ENCODE assay signal across 24 mouse cellular contexts in genomic region chr9:37351266-37351665, GRCm38 (mm10). TPM values are rescaled to one million over a fixed set of nuclear protein-coding genes. Genes with fewer than 3 reads are reported as not detected.
DNase-seq lines count a peak whose midpoint lies in the region; ATAC-seq and TF ChIP-seq lines count a peak whose summit lies in the region.
"Had no signal": no experiment of that assay in that cellular context is flagged by ENCODE, and none has a peak within 500 bp of the region (broad histone marks: within the 10 kb centered on the region; RNA-seq: fewer than 3 reads in every experiment).

No protein-coding gene starts in this region.

- no peaks in the 10 kb centered on the region for H3K36me3 ChIP-seq in kidney, adult 2 months (ENCODE audit: control insufficient read depth, insufficient read depth, low read length)
- no peaks in the 10 kb centered on the region for H3K36me3 ChIP-seq in lung, embryonic 14.5 days (ENCODE audit: insufficient read depth)
- H3K36me3 ChIP-seq: embryonic facial prominence, embryonic 15.5 days; heart, embryonic 10.5 days; intestine, embryonic 15.5 days; limb, embryonic 10.5 days; liver, embryonic 13.5 days; neural tube, embryonic 13.5 days had no signal

- H3K9ac ChIP-seq in lung, embryonic 14.5 days: no peak overlapping the region
- H3K9ac ChIP-seq: embryonic facial prominence, embryonic 15.5 days; forebrain, postnatal 0 days; intestine, embryonic 15.5 days; liver, embryonic 13.5 days; neural tube, embryonic 13.5 days had no signal

- no peak for TF ChIP-seq CTCF in kidney, adult 2 months (conservative IDR thresholded peaks at IDR 0.05; ENCODE audit: insufficient read depth, insufficient read length, low read depth, low read length)
- no peak for TF ChIP-seq CTCF in lung, embryonic 14.5 days (IDR thresholded peaks at IDR 0.05; ENCODE audit: low read depth)

- H3K9me3 ChIP-seq in lung, embryonic 14.5 days (ENCODE audit: low read depth, low read length): no peaks in the 10 kb centered on the region
- H3K9me3 ChIP-seq: embryonic facial prominence, embryonic 15.5 days; heart, embryonic 10.5 days; intestine, embryonic 15.5 days; limb, embryonic 10.5 days; liver, embryonic 13.5 days; neural tube, embryonic 13.5 days had no signal

- peak; percentile 27 for DNase-seq in kidney, postnatal 14 days
- DNase-seq in kidney, adult 2 months: no peak
- peak; percentile 7 for DNase-seq in lung, embryonic 14.5 days
- DNase-seq in lung, postnatal 10 days: no peak
- DNase-seq in testis, postnatal 14 days (ENCODE audit: low spot score): peak; percentile 15
- no peak for DNase-seq in testis, postnatal 10 days (ENCODE audit: low spot score)
- DNase-seq: adrenal gland, adult 2 months; cerebellum, adult 9-10 months; forebrain, postnatal 0 days; gastrocnemius, postnatal 36 days; heart, postnatal 10 days; kidney, postnatal 4 days; liver, embryonic 13.5 days; right cerebral cortex, postnatal 25 days had no signal

- H3K4me1 ChIP-seq in kidney, adult 2 months (ENCODE audit: control insufficient read depth, insufficient read depth, low read length): no peaks in the 10 kb centered on the region; the same call in 1 of the 2 replicates
- no peaks in the 10 kb centered on the region for H3K4me1 ChIP-seq in lung, embryonic 14.5 days (ENCODE audit: insufficient read depth)
- H3K4me1 ChIP-seq: embryonic facial prominence, embryonic 15.5 days; intestine, embryonic 15.5 days had no signal

- no peak overlapping the region for H3K27ac ChIP-seq in kidney, adult 2 months (ENCODE audit: insufficient read depth, low read depth, low read length)
- H3K27ac ChIP-seq in lung, embryonic 14.5 days (ENCODE audit: low read depth): no peak overlapping the region
- H3K27ac ChIP-seq: embryonic facial prominence, embryonic 15.5 days; heart, embryonic 10.5 days; intestine, embryonic 15.5 days; limb, embryonic 10.5 days; liver, embryonic 13.5 days; neural tube, embryonic 13.5 days had no signal

- H3K27me3 ChIP-seq in kidney, adult 2 months (replicated peaks; ENCODE audit: control insufficient read depth, insufficient read depth, low read length): no peaks in the 10 kb centered on the region
- H3K27me3 ChIP-seq in lung, embryonic 14.5 days (ENCODE audit: insufficient read depth, low read length): no peaks in the 10 kb centered on the region
- H3K27me3 ChIP-seq: embryonic facial prominence, embryonic 15.5 days; intestine, embryonic 15.5 days; liver, embryonic 13.5 days; neural tube, embryonic 13.5 days had no signal

- H3K4me3 ChIP-seq in kidney, adult 2 months (ENCODE audit: insufficient read depth, low read depth, low read length): no peak overlapping the region
- no peak overlapping the region for H3K4me3 ChIP-seq in lung, embryonic 14.5 days (ENCODE audit: low read depth, low read length)
- H3K4me3 ChIP-seq: embryonic facial prominence, embryonic 15.5 days; heart, embryonic 10.5 days; intestine, embryonic 15.5 days; limb, embryonic 10.5 days; liver, embryonic 13.5 days; neural tube, embryonic 13.5 days had no signal

- no peak overlapping the region for H3K4me2 ChIP-seq in lung, embryonic 14.5 days
- H3K4me2 ChIP-seq: embryonic facial prominence, embryonic 15.5 days; intestine, embryonic 15.5 days; liver, embryonic 13.5 days; neural tube, embryonic 13.5 days had no signal

- WGBS in kidney, adult 2 months: 28% methylated on average over 2 of the region's 2 CpGs
- 44% methylated on average over 2 of the region's 2 CpGs for WGBS in lung, embryonic 14.5 days

- TF ChIP-seq POLR2A in kidney, adult 2 months (IDR thresholded peaks at IDR 0.05; ENCODE audit: low read depth, low read length): no peak

- ATAC-seq in lung, embryonic 14.5 days (ENCODE audit: insufficient read depth): no peak
- ATAC-seq in granulocyte monocyte progenitor cell, adult 5-6 weeks (replicated peaks; ENCODE audit: poor library complexity, severe bottlenecking): no peak
- ATAC-seq: forebrain, postnatal 0 days; intestine, embryonic 15.5 days had no signal

RNA-seq across cellular contexts. Expression of gene Ccdc15, which starts 3.0 kb away (rescaled TPM):
- polyA plus RNA-seq in kidney, adult 2 months (2012; rRNA removed): 0.64 TPM in 2 replicates
- 7.9 and 8.8 TPM in 2 replicates for polyA plus RNA-seq in lung, embryonic 14.5 days (2014; fragmentation: Nextera tagmentation; extraction: Ambion mirVana)
- 13.3 and 16.7 TPM in 2 replicates for total RNA-seq in granulocyte monocyte progenitor cell, adult 5-6 weeks (2014; fragmentation: Nextera tagmentation)
- total RNA-seq in granulocyte monocyte progenitor cell, adult 5-6 weeks (2017): 11.7 and 14.5 TPM in 2 replicates

RNA-seq across cellular contexts. Expression of gene Hepacam, which starts 15.9 kb away (rescaled TPM):
- polyA plus RNA-seq in kidney, adult 2 months (2012; rRNA removed): 0.03 and 0.09 TPM in 2 replicates
- 0.07 TPM in 1 of 2 replicates, not detected in the other for polyA plus RNA-seq in lung, embryonic 14.5 days (2014; fragmentation: Nextera tagmentation; extraction: Ambion mirVana)
- not detected in 2 replicates for total RNA-seq in granulocyte monocyte progenitor cell, adult 5-6 weeks (2014; fragmentation: Nextera tagmentation)
- not detected in 2 replicates for total RNA-seq in granulocyte monocyte progenitor cell, adult 5-6 weeks (2017)
- polyA plus RNA-seq: heart, embryonic 10.5 days; kidney, embryonic 14.5 days; spleen, adult 2 months; stomach, embryonic 14.5 days had no signal

RNA-seq across cellular contexts. Expression of gene Robo4, which starts 50.4 kb away (rescaled TPM):
- polyA plus RNA-seq in kidney, adult 2 months (2012; rRNA removed): 25.4 and 27.6 TPM in 2 replicates
- polyA plus RNA-seq in lung, embryonic 14.5 days (2014; fragmentation: Nextera tagmentation; extraction: Ambion mirVana): 22.8 and 25.8 TPM in 2 replicates
- 0.30 TPM in 1 of 2 replicates, not detected in the other for total RNA-seq in granulocyte monocyte progenitor cell, adult 5-6 weeks (2014; fragmentation: Nextera tagmentation)
- 0.04 TPM in 1 of 2 replicates, not detected in the other for total RNA-seq in granulocyte monocyte progenitor cell, adult 5-6 weeks (2017)
- polyA plus RNA-seq: C2C12 had no signal

Comparison
In these comparisons a context has a peak if more than half of its experiments do, and no peak if none do; other contexts are left out.
1. DNase-seq: peak in kidney, postnatal 14 days (single experiment), lung, embryonic 14.5 days (single experiment) and testis, postnatal 14 days (single experiment); none in kidney, adult 2 months (single experiment), lung, postnatal 10 days (single experiment) and testis, postnatal 10 days (single experiment).